Comparison of ENCODE assay signal across 16 mouse cellular contexts in genomic region chr5:128040036-128040435, GRCm38 (mm10).
"Had no signal": no experiment of that assay in that cellular context is flagged by ENCODE, and none has a peak within 500 bp of the region (broad histone marks: within the 10 kb centered on the region; RNA-seq: fewer than 3 reads in every experiment).

No protein-coding gene starts in this region.

- DNase-seq: forebrain, postnatal 0 days; gastrocnemius, postnatal 14 days; gastrocnemius, postnatal 36 days; heart, adult 18-20 months; heart, postnatal 14 days; heart, postnatal 36 days; kidney, adult 11 months; kidney, adult 2 months; kidney, adult 9 months; kidney, postnatal 14 days; kidney, postnatal 36 days; layer of hippocampus, adult 9-11 months; layer of hippocampus, postnatal 36 days; left cerebral cortex, postnatal 4 days had no signal

- ATAC-seq: forebrain, postnatal 0 days; hindbrain, postnatal 0 days; intestine, embryonic 16.5 days had no signal
